Mouse (Mus musculus) forebrain, embryonic 14.5 days (tissue): Measurements from ENCODE around the gene Usp2. TPM values are rescaled to one million over a fixed set of nuclear protein-coding genes. Genes with fewer than 3 reads are reported as not detected.

Source experiments
- ATAC-seq: fragments of 200-750 bp; cut with Nextera tagmentation; 2 replicates; pipeline ENCODE4 v1.8.0; 2017; ENCODE audit warnings: mild to moderate bottlenecking, moderate library complexity
- DNase-seq: peaks from one replicate; pipeline ENCODE4 v3.0.0-alpha.2; 2015; ENCODE audit warnings: low spot score
- H3K27ac ChIP-seq: fragments of 300-500 bp; sonication (generic); 2 replicates; pipeline ENCODE4 v1.5.1; 2014; ENCODE audit warnings: low read depth, mild to moderate bottlenecking, control low read depth, low read length, moderate library complexity
- H3K27me3 ChIP-seq: fragments of 300-500 bp; sonication (generic); replicated peaks from 2 replicates; pipeline ENCODE4 v1.6.1; 2014; ENCODE audit warnings: low read length, control low read depth, mixed read lengths; ENCODE audit not compliant: control insufficient read depth, insufficient read depth
- H3K36me3 ChIP-seq: fragments of 300-500 bp; sonication (generic); 2 replicates; pipeline ENCODE4 v1.6.1; 2014; ENCODE audit warnings: low read length, control low read depth; ENCODE audit not compliant: control insufficient read depth, insufficient read depth
- H3K4me1 ChIP-seq: fragments of 300-500 bp; sonication (generic); 2 replicates; pipeline ENCODE4 v1.6.1; 2014; ENCODE audit warnings: antibody characterized with exemption, low read length, control low read depth; ENCODE audit not compliant: control insufficient read depth, insufficient read depth
- H3K4me2 ChIP-seq: fragments of 300-500 bp; sonication (generic); 2 replicates; pipeline ENCODE4 v1.6.1; 2014; ENCODE audit warnings: mild to moderate bottlenecking, control low read depth, low read length
- H3K4me3 ChIP-seq: fragments of 300-500 bp; sonication (generic); 2 replicates; pipeline ENCODE4 v1.5.1; 2014; ENCODE audit warnings: low read depth, low read length, control low read depth
- H3K9ac ChIP-seq: fragments of 300-500 bp; sonication (generic); 2 replicates; pipeline ENCODE4 v1.6.1; 2014; ENCODE audit warnings: mild to moderate bottlenecking, low read length, control low read depth, moderate library complexity
- H3K9me3 ChIP-seq: fragments of 300-500 bp; sonication (generic); replicated peaks from 2 replicates; pipeline ENCODE4 v1.6.1; 2016; ENCODE audit warnings: low read length, control low read depth, mixed read lengths; ENCODE audit not compliant: control insufficient read depth
- WGBS: fragments of 180-500 bp; shearing (Covaris S2); extraction: QIAGEN DNeasy Blood & Tissue Kit; methylation state at CpG from one replicate; pipeline ENCODE4 v1.1.7; 2014; 5-methylcytosine and 5-hydroxymethylcytosine counted together
- polyA plus RNA-seq: library from polyadenylated mRNA; unstranded; fragments of >200 nt; fragmentation: Nextera tagmentation; extraction: Ambion mirVana; gene quantifications from 2 replicates; pipeline ENCODE4 v1.2.1, GENCODE M21; 2014

The Usp2 gene
- polyA plus RNA-seq, 1 experiment from 2014 or later, result 8.2 TPM

- H3K9ac ChIP-seq, result no peak overlapping the region
- H3K4me1 ChIP-seq, result peaks cover 15% of the 10 kb centered on the region
- H3K36me3 ChIP-seq, result no peaks in the 10 kb centered on the region
- ATAC-seq (no peak), DNase-seq (no peak)
- 48% methylated on average over 3 of the region's 3 CpGs for WGBS
- H3K4me2 ChIP-seq, result no peak overlapping the region
- H3K27ac ChIP-seq, result no peak overlapping the region
- no peak overlapping the region for H3K4me3 ChIP-seq
- no peaks in the 10 kb centered on the region for H3K9me3 ChIP-seq
- H3K27me3 ChIP-seq, result no peaks in the 10 kb centered on the region
Observed at GRCm38 (mm10) chr9:44127351-44127801, 60.6 kb downstream of the Usp2 start.

- DNase-seq (no peak), ATAC-seq (no peak)
- peak overlapping the region; percentile 18 for H3K4me3 ChIP-seq
- 0 out of 2 replicates have a peak, but pooled peaks cover 4% of the 10 kb centered on the region for H3K27me3 ChIP-seq
- 13% methylated on average over 9 of the region's 9 CpGs for WGBS
- peaks cover 24% of the 10 kb centered on the region for H3K4me1 ChIP-seq
- H3K9ac ChIP-seq, result peak overlapping the region; percentile 51
- H3K9me3 ChIP-seq, result no peaks in the 10 kb centered on the region
- peak overlapping the region; percentile 57 for H3K4me2 ChIP-seq
- H3K36me3 ChIP-seq, result no peaks in the 10 kb centered on the region
- H3K27ac ChIP-seq, result no peak overlapping the region
Observed at GRCm38 (mm10) chr9:44129633-44130032, 62.8 kb downstream of the Usp2 start.

GRCm38 (mm10) chr9:44130034-44130433 is 63.2 kb downstream of the Usp2 start:
- no peaks in the 10 kb centered on the region for H3K9me3 ChIP-seq
- WGBS, result under 1% methylated on average over 27 of the region's 27 CpGs
- ATAC-seq (peak; percentile 15; the same call in 1 of the 2 replicates), DNase-seq (peak; percentile 58)
- H3K4me3 ChIP-seq, result peak overlapping the region; percentile 18
- 0 out of 2 replicates have a peak, but pooled peaks cover 4% of the 10 kb centered on the region for H3K27me3 ChIP-seq
- no peaks in the 10 kb centered on the region for H3K36me3 ChIP-seq
- H3K4me2 ChIP-seq, result peak overlapping the region; percentile 57
- H3K27ac ChIP-seq, result peak overlapping the region; percentile 40; the same call in 1 of the 2 replicates
- H3K9ac ChIP-seq, result peak overlapping the region; percentile 51
- H3K4me1 ChIP-seq, result peaks cover 28% of the 10 kb centered on the region

- Histone ChIP-seq H3K27ac (peak overlapping the region; percentile 40; the same call in 1 of the 2 replicates), H3K27me3 (peaks cover 11% of the 10 kb centered on the region; the same call in 1 of the 2 replicates), H3K9ac (peak overlapping the region; percentile 51; the same call in 1 of the 2 replicates), H3K4me3 (no peak overlapping the region), H3K4me2 (peak overlapping the region; percentile 57), H3K36me3 (no peaks in the 10 kb centered on the region), H3K4me1 (peaks cover 33% of the 10 kb centered on the region), H3K9me3 (no peaks in the 10 kb centered on the region)
- DNase-seq (no peak), ATAC-seq (no peak)
- 17% methylated on average over 19 of the region's 19 CpGs for WGBS
Observed at GRCm38 (mm10) chr9:44130581-44131275, 63.9 kb downstream of the Usp2 start.

- Histone ChIP-seq H3K9me3 (no peaks in the 10 kb centered on the region), H3K27me3 (peaks cover 14% of the 10 kb centered on the region; the same call in 1 of the 2 replicates), H3K4me1 (peaks cover 36% of the 10 kb centered on the region), H3K4me3 (no peak overlapping the region), H3K9ac (no peak overlapping the region), H3K27ac (no peak overlapping the region), H3K4me2 (no peak overlapping the region), H3K36me3 (no peaks in the 10 kb centered on the region)
- ATAC-seq (no peak), DNase-seq (no peak)
- 37% methylated on average over 7 of the region's 7 CpGs for WGBS
Observed at GRCm38 (mm10) chr9:44131276-44131590, 64.4 kb downstream of the Usp2 start.

GRCm38 (mm10) chr9:44132200-44132599 is 65.4 kb downstream of the Usp2 start:
- Histone ChIP-seq H3K27ac (no peak overlapping the region), H3K4me1 (peaks cover 34% of the 10 kb centered on the region), H3K4me3 (no peak overlapping the region), H3K4me2 (no peak overlapping the region), H3K36me3 (no peaks in the 10 kb centered on the region), H3K9me3 (no peaks in the 10 kb centered on the region), H3K9ac (no peak overlapping the region), H3K27me3 (peaks cover 14% of the 10 kb centered on the region; the same call in 1 of the 2 replicates)
- 66% methylated on average over 5 of the region's 5 CpGs for WGBS
- DNase-seq (no peak), ATAC-seq (no peak)

GRCm38 (mm10) chr9:44133287-44133686 is 66.5 kb downstream of the Usp2 start:
- DNase-seq (no peak), ATAC-seq (no peak)
- no peaks in the 10 kb centered on the region for H3K9me3 ChIP-seq
- peak overlapping the region; percentile 88 for H3K4me2 ChIP-seq
- H3K36me3 ChIP-seq, result no peaks in the 10 kb centered on the region
- 14% methylated on average over 2 of the region's 2 CpGs for WGBS
- H3K4me3 ChIP-seq, result no peak overlapping the region
- peaks cover 14% of the 10 kb centered on the region; the same call in 1 of the 2 replicates for H3K27me3 ChIP-seq
- no peak overlapping the region; the same call in 1 of the 2 replicates for H3K9ac ChIP-seq
- H3K27ac ChIP-seq, result no peak overlapping the region
- H3K4me1 ChIP-seq, result peaks cover 34% of the 10 kb centered on the region

GRCm38 (mm10) chr9:44134101-44134850 is 67.5 kb downstream of the Usp2 start, which contains the start of gene Mcam:
TSS of gene Mcam (plus strand) at chr9:44134469.
- Histone ChIP-seq H3K27ac (peak within 1 kb of the TSS; percentile 60; the same call in 1 of the 2 replicates), H3K4me1 (peaks cover 34% of the 10 kb centered on the region)

More at GRCm38 (mm10) chr9:44134101-44134850, 67.5 kb downstream of the Usp2 start, which contains the start of gene Mcam:
- ATAC-seq (peak; percentile 56), DNase-seq (peak; percentile 70)
- peak within 1 kb of the TSS; percentile 65 for H3K9ac ChIP-seq
- peaks cover 14% of the 10 kb centered on the region; the same call in 1 of the 2 replicates for H3K27me3 ChIP-seq
- H3K4me3 ChIP-seq, result peak within 1 kb of the TSS; percentile 45
- H3K36me3 ChIP-seq, result 0 out of 2 replicates have a peak, but pooled peaks cover under 1% of the 10 kb centered on the region
- H3K9me3 ChIP-seq, result no peaks in the 10 kb centered on the region
- H3K4me2 ChIP-seq, result peak within 1 kb of the TSS; percentile 88
- WGBS, result under 1% methylated on average over 40 of the region's 55 CpGs
